Mouse (Mus musculus): Measurements from ENCODE around the gene Xpnpep1. TPM values are rescaled to one million over a fixed set of nuclear protein-coding genes. Genes with fewer than 3 reads are reported as not detected.

Gene Xpnpep1
- polyA plus RNA-seq, 1 experiment = 45.4 TPM

- Histone ChIP-seq H3K4me3 (replicated peaks; ENCODE audit: control insufficient read depth, low read depth, low read length) (no peak overlapping the region), H3K4me1 (ENCODE audit: control insufficient read depth, insufficient read depth, low read length) (no peaks in the 10 kb centered on the region), H3K27ac (ENCODE audit: control insufficient read depth, insufficient read depth, low read depth, low read length, poor library complexity) (no peak overlapping the region)
- WGBS = 70% methylated on average over 5 of the region's 5 CpGs
- TF ChIP-seq POLR2A (IDR thresholded peaks at IDR 0.05; ENCODE audit: borderline replicate concordance, control insufficient read depth, low read depth, low read length) (no peak), CTCF (IDR thresholded peaks at IDR 0.05; ENCODE audit: control insufficient read depth, insufficient read depth, low read length) (no peak)
Measured at GRCm38 (mm10) chr19:53071651-53072050, 31.6 kb upstream of the Xpnpep1 start.

GRCm38 (mm10) chr19:53070870-53071269 is 30.9 kb upstream of the Xpnpep1 start:
- Histone ChIP-seq H3K27ac (ENCODE audit: control insufficient read depth, insufficient read depth, low read depth, low read length, poor library complexity) (no peak overlapping the region), H3K4me1 (ENCODE audit: control insufficient read depth, insufficient read depth, low read length) (no peaks in the 10 kb centered on the region), H3K4me3 (replicated peaks; ENCODE audit: control insufficient read depth, low read depth, low read length) (no peak overlapping the region)
- WGBS = 72% methylated on average over 4 of the region's 4 CpGs
- TF ChIP-seq POLR2A (IDR thresholded peaks at IDR 0.05; ENCODE audit: borderline replicate concordance, control insufficient read depth, low read depth, low read length) (no peak), CTCF (IDR thresholded peaks at IDR 0.05; ENCODE audit: control insufficient read depth, insufficient read depth, low read length) (no peak)

- no peak overlapping the region for H3K27ac ChIP-seq (ENCODE audit: control insufficient read depth, insufficient read depth, low read depth, low read length, poor library complexity)
- H3K4me1 ChIP-seq (ENCODE audit: control insufficient read depth, insufficient read depth, low read length) = no peaks in the 10 kb centered on the region
- WGBS = 65% methylated on average over 3 of the region's 3 CpGs
- TF ChIP-seq CTCF (IDR thresholded peaks at IDR 0.05; ENCODE audit: control insufficient read depth, insufficient read depth, low read length) = no peak
- no peak for TF ChIP-seq POLR2A (IDR thresholded peaks at IDR 0.05; ENCODE audit: borderline replicate concordance, control insufficient read depth, low read depth, low read length)
- H3K4me3 ChIP-seq (replicated peaks; ENCODE audit: control insufficient read depth, low read depth, low read length) = no peak overlapping the region
Measured at GRCm38 (mm10) chr19:53069451-53069850, 29.4 kb upstream of the Xpnpep1 start.

GRCm38 (mm10) chr19:53066934-53067333 is 26.9 kb upstream of the Xpnpep1 start:
- 78% methylated on average over 10 of the region's 10 CpGs for WGBS
- TF ChIP-seq CTCF (IDR thresholded peaks at IDR 0.05; ENCODE audit: control insufficient read depth, insufficient read depth, low read length) = no peak
- no peak for TF ChIP-seq POLR2A (IDR thresholded peaks at IDR 0.05; ENCODE audit: borderline replicate concordance, control insufficient read depth, low read depth, low read length)
- no peak overlapping the region for H3K4me3 ChIP-seq (replicated peaks; ENCODE audit: control insufficient read depth, low read depth, low read length)
- no peak overlapping the region for H3K27ac ChIP-seq (ENCODE audit: control insufficient read depth, insufficient read depth, low read depth, low read length, poor library complexity)
- no peaks in the 10 kb centered on the region for H3K4me1 ChIP-seq (ENCODE audit: control insufficient read depth, insufficient read depth, low read length)

GRCm38 (mm10) chr19:53066531-53066930 is 26.5 kb upstream of the Xpnpep1 start:
- 67% methylated on average over 9 of the region's 9 CpGs for WGBS
- Histone ChIP-seq H3K4me3 (replicated peaks; ENCODE audit: control insufficient read depth, low read depth, low read length) (no peak overlapping the region), H3K27ac (ENCODE audit: control insufficient read depth, insufficient read depth, low read depth, low read length, poor library complexity) (no peak overlapping the region), H3K4me1 (ENCODE audit: control insufficient read depth, insufficient read depth, low read length) (no peaks in the 10 kb centered on the region)
- TF ChIP-seq POLR2A (IDR thresholded peaks at IDR 0.05; ENCODE audit: borderline replicate concordance, control insufficient read depth, low read depth, low read length) (no peak), CTCF (IDR thresholded peaks at IDR 0.05; ENCODE audit: control insufficient read depth, insufficient read depth, low read length) (no peak)

GRCm38 (mm10) chr19:53064972-53065361 is 25.0 kb upstream of the Xpnpep1 start:
- H3K4me1 ChIP-seq (ENCODE audit: control insufficient read depth, insufficient read depth, low read length) = no peaks in the 10 kb centered on the region
- WGBS = 70% methylated on average over 8 of the region's 8 CpGs
- no peak for TF ChIP-seq POLR2A (IDR thresholded peaks at IDR 0.05; ENCODE audit: borderline replicate concordance, control insufficient read depth, low read depth, low read length)
- no peak for TF ChIP-seq CTCF (IDR thresholded peaks at IDR 0.05; ENCODE audit: control insufficient read depth, insufficient read depth, low read length)
- H3K4me3 ChIP-seq (replicated peaks; ENCODE audit: control insufficient read depth, low read depth, low read length) = no peak overlapping the region
- H3K27ac ChIP-seq (ENCODE audit: control insufficient read depth, insufficient read depth, low read depth, low read length, poor library complexity) = no peak overlapping the region

GRCm38 (mm10) chr19:53064292-53064971 is 24.4 kb upstream of the Xpnpep1 start:
- Histone ChIP-seq H3K4me3 (replicated peaks; ENCODE audit: control insufficient read depth, low read depth, low read length) (no peak overlapping the region), H3K4me1 (ENCODE audit: control insufficient read depth, insufficient read depth, low read length) (no peaks in the 10 kb centered on the region), H3K27ac (ENCODE audit: control insufficient read depth, insufficient read depth, low read depth, low read length, poor library complexity) (no peak overlapping the region)
- 77% methylated on average over 12 of the region's 12 CpGs for WGBS
- TF ChIP-seq CTCF (IDR thresholded peaks at IDR 0.05; ENCODE audit: control insufficient read depth, insufficient read depth, low read length) (no peak), POLR2A (IDR thresholded peaks at IDR 0.05; ENCODE audit: borderline replicate concordance, control insufficient read depth, low read depth, low read length) (no peak)

- TF ChIP-seq CTCF (IDR thresholded peaks at IDR 0.05; ENCODE audit: control insufficient read depth, insufficient read depth, low read length) (no peak), POLR2A (IDR thresholded peaks at IDR 0.05; ENCODE audit: borderline replicate concordance, control insufficient read depth, low read depth, low read length) (no peak)
- 49% methylated on average over 3 of the region's 3 CpGs for whole genome bisulfite sequencing
- Histone ChIP-seq H3K4me1 (ENCODE audit: control insufficient read depth, insufficient read depth, low read length) (no peaks in the 10 kb centered on the region), H3K27ac (ENCODE audit: control insufficient read depth, insufficient read depth, low read depth, low read length, poor library complexity) (no peak overlapping the region), H3K4me3 (replicated peaks; ENCODE audit: control insufficient read depth, low read depth, low read length) (no peak overlapping the region)
Measured at GRCm38 (mm10) chr19:53062046-53062445, 22.0 kb upstream of the Xpnpep1 start.

Data from bone marrow, adult 2 months (tissue).